ENCODE assay signal across 15 mouse cellular contexts in genomic region chrX:169950596-169950995, GRCm38 (mm10).
"Had no signal": no experiment of that assay in that cellular context is flagged by ENCODE, and none has a peak within 500 bp of the region (broad histone marks: within the 10 kb centered on the region; RNA-seq: fewer than 3 reads in every experiment).

No protein-coding gene starts in this region.

- DNase-seq: kidney, postnatal 14 days; kidney, postnatal 4 days; layer of hippocampus, adult 9-11 months; liver, embryonic 13.5 days; lung, adult 2 months; retina, postnatal 1 day; right cerebral cortex, postnatal 25 days; spleen, adult 18-20 months; thymus, postnatal 25 days had no signal

- H3K27ac ChIP-seq: left cerebral cortex, adult 2 months; liver, embryonic 13.5 days; macrophage; midbrain, embryonic 12.5 days; midbrain, embryonic 15.5 days; neural tube, embryonic 13.5 days; stomach, embryonic 15.5 days had no signal

- H3K4me3 ChIP-seq: left cerebral cortex, adult 2 months; liver, embryonic 13.5 days; midbrain, embryonic 12.5 days; midbrain, embryonic 15.5 days; neural tube, embryonic 13.5 days; stomach, embryonic 15.5 days had no signal

- H3K27me3 ChIP-seq: liver, embryonic 13.5 days; midbrain, embryonic 12.5 days; midbrain, embryonic 15.5 days; stomach, embryonic 15.5 days had no signal

- H3K4me1 ChIP-seq: liver, embryonic 13.5 days; midbrain, embryonic 15.5 days; neural tube, embryonic 13.5 days; stomach, embryonic 15.5 days had no signal

- H3K36me3 ChIP-seq: liver, embryonic 13.5 days; midbrain, embryonic 12.5 days; midbrain, embryonic 15.5 days; neural tube, embryonic 13.5 days; stomach, embryonic 15.5 days had no signal

- H3K9ac ChIP-seq: liver, embryonic 13.5 days; midbrain, embryonic 12.5 days; midbrain, embryonic 15.5 days; neural tube, embryonic 13.5 days; stomach, embryonic 15.5 days had no signal

- H3K4me2 ChIP-seq: liver, embryonic 13.5 days; midbrain, embryonic 12.5 days; midbrain, embryonic 15.5 days; neural tube, embryonic 13.5 days; stomach, embryonic 15.5 days had no signal

- ATAC-seq: midbrain, embryonic 15.5 days had no signal

- H3K9me3 ChIP-seq: liver, embryonic 13.5 days; midbrain, embryonic 12.5 days; midbrain, embryonic 15.5 days; neural tube, embryonic 13.5 days; stomach, embryonic 15.5 days had no signal
